Mouse (Mus musculus): Measurements from ENCODE around the gene Susd4.

The Susd4 gene

DNA sequence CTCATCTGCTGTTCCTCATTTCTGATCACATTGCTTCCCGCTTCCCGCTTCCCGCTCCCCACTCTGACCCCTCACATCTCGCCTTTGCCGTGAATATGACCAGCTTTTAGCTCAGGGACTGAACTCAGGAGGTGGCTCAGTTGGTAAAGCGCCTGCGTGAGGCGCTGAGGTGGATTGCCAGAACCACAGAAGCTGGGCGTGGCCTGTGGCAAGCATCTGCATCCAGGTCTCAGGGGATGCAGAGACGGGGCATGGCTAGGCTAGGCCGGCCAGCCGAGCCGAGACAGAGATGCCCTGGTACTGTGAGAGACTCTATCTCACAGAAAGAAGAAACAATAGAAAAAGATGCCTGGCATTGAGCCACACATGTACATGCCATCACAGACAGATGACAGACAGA is 93.0 kb downstream of the Susd4 start:
- DNase-seq (ENCODE audit: low spot score in 2 of 2) = no peak

DNA sequence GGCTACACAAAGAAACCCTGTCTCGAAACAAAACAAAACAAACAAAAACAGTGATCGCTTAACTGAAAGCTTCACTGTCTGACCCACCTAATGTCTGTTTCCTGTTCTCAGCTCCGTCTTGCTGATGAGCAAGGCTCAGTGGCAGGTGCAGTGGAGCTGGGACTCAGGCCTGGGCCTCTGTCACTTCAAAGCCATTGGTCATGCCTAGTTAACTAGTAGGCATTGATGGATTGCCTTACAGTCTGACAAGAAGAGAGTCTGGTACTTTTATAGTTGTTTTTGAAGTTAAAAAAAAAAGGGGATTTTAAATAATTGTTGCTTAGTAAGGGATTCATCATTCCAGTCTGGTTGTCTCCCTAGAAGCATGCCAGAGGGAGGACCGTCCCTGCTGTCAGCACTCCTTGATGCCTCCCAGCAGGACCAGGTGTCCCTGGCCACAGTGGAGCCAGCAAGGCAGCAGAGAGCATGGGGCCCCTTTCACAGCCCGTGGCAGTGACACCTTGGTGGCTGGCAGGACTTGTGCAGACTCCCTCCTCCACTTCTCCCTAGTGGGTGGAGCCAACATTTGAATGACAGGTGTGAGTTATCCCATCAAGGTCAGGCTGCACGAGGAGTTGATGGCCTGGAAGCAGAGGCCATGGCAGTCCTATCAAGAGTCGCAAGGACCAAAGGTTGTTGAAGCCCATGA is 98.2 kb downstream of the Susd4 start:
- DNase-seq (ENCODE audit: low spot score in 2 of 2) = no peak

- no peak for DNase-seq (ENCODE audit: low spot score in 2 of 2)
These were observed 99.7 kb downstream of the Susd4 start for GRCm38 (mm10) chr1:182863396-182863795.

DNA sequence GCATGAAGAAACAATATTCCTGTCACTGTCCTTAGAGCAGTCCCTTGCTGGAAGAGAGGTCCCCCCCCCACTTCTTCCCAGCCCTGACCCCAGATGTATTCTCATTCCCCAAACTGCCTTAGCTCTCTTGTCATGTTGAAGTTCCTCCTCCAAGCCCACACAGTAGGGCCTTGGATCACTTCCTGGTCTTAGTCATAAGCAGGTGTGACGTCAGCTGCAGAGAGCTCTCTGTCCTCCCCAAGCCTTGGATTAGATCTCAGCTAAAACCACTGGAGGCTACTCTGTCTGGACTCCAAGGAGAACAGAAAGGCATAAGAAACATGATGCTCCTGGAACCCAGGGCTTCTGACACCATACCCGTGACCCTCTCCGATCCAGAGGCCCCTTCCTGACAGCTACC is 104.2 kb downstream of the Susd4 start:
- DNase-seq (ENCODE audit: low spot score in 2 of 2) = no peak

- DNase-seq (ENCODE audit: low spot score in 2 of 2) = no peak
These were observed 104.9 kb downstream of the Susd4 start for GRCm38 (mm10) chr1:182868432-182869113.

- no peak for DNase-seq (ENCODE audit: low spot score in 2 of 2)
These were observed 105.4 kb downstream of the Susd4 start for GRCm38 (mm10) chr1:182869114-182869456.

DNA sequence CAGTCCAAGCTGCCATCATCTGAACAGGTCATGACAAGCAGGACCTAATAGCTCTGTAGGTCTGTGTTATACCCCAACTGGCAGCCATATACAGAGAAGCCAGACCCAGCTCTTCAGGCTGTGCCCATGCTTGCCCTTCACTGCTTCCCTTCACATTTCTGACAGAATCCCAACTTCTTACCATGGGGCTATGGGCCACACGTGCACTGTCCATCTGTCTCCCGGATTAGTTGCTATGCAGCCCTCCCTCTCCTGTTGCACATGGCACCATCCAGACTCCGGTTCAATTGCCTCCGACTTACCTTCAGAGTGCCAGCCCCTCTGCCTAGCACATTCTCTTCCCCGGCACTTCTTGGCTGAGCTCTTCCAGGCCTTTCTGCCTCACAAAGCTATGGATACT is 114.5 kb downstream of the Susd4 start:
- no peak for DNase-seq (ENCODE audit: low spot score in 2 of 2)

- DNase-seq (ENCODE audit: low spot score in 2 of 2) = no peak
These were observed 115.1 kb downstream of the Susd4 start for GRCm38 (mm10) chr1:182878719-182879118.

GRCm38 (mm10) chr1:182881246-182881645 is 117.6 kb downstream of the Susd4 start:
- no peak for DNase-seq (ENCODE audit: low spot score in 2 of 2)

DNA sequence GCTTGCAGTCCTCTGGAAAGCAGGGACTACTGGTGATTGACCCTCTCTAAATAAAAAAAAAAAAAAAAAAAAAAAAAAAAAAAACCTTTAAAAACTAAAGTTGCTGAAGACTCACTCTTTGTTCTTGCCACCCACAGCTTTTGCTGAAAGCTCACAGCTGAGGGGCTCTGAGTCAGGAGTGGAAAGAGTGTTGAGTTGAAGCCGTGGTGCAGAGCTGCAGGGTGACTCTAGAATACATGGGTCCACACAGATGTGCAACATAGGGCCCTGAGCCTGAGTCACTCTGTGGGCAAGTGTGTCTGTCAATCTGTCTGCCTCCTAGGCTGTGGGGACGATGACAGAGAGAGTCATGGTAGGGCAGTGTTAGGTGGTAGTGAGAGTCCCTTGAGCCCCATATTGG is 119.0 kb downstream of the Susd4 start:
- DNase-seq (ENCODE audit: low spot score in 2 of 2) = no peak

DNA sequence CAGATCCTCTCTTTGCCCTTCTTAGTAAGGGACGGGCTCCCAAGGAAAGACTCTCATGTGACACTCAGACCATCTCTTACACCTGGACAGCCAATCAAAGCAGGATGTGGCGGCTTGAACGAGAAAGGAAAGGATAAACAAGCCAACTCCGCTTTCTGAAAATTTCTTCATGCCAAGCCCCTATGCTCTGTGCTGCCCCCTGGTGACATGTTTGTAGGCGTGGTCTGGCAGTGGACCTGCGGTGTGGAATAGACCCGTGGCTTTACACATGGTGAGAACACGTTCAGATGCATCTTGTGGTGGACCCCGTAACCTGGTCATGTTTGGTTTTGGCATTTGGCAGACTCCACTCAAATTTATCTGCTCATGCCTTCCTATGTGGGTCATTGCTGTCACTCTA is 132.0 kb downstream of the Susd4 start:
- peak in 1 of 2 experiments; percentile 21 for DNase-seq (ENCODE audit: low spot score in 2 of 2)

GRCm38 (mm10) chr1:182897071-182897470 is 133.4 kb downstream of the Susd4 start:
- no peak for DNase-seq (ENCODE audit: low spot score in 2 of 2)

GRCm38 (mm10) chr1:182897506-182898138 is 134.0 kb downstream of the Susd4 start:
- DNase-seq (ENCODE audit: low spot score in 2 of 2) = no peak

DNA sequence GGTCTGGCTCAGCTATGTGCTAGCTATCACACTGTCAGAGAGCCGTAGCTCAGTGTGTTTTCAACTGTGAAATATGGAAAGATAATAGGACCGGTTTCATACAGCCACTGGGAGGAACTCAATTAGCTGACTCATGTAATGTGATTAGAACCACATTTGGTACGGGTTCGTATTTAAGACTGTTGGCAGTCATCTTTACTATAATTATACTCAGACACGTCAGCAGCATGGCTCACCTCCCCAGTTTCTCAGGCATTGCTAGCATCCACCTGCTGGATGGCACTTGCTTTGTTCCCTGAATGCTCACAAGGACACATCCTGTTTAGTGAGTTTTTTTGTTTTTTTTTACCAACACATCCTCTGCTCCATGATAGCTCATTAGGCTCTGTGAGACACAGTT is 138.4 kb downstream of the Susd4 start:
- DNase-seq (ENCODE audit: low spot score in 2 of 2) = no peak

GRCm38 (mm10) chr1:182902906-182903305 is 139.2 kb downstream of the Susd4 start:
- no peak for DNase-seq (ENCODE audit: low spot score in 2 of 2)

- no peak for DNase-seq (ENCODE audit: low spot score in 2 of 2)
These were observed 142.0 kb downstream of the Susd4 start for GRCm38 (mm10) chr1:182905669-182906068.

DNA sequence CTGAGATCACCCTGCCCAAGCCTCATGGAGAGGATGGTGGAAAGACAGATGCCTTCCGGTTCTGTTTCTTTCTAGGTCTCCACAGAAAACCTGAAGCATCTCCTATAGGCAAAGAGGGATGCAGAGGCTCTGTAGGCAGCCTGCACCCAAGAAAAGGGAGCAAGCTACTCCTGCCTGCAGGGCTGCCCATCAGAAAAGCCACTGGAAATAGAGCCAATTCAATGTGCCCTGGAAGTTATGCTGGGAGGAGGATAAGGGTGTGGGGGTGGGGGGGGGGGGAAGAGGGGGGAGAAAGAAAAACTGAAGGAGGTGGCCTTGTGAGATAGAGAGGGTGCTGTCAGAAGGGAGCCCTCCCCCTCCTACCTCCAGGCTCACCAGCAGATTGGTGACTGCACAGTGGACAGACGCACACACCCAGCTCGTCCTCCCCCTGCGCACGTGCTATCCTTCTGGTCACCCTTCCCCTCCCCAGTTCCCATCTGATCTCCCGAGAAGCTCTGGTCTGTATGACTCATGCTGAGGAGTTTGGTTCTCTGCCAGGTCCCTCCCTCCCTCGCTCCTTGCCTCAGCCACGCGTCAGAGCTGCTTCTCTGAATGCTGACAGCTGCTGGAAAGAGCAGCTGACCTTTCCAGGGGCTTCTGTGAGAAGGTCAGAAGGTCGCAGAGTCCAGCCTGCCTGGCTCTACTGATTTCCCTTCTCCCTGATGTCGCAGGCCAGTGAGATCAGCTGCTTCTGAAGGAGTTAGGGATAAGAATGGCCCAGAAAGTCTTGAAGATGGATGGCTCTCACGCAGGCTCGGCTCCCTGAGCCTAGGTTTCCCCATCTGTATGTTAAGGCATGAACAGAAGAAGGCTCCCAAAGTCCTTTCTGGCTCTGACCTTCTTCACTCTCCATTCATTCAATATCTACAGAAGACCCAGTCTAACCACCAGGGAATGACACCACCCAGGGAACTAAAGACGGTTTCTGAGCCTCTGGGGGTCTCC is 144.7 kb downstream of the Susd4 start:
- peak in 1 of 2 experiments; percentile 9 for DNase-seq (ENCODE audit: low spot score in 2 of 2)

DNA sequence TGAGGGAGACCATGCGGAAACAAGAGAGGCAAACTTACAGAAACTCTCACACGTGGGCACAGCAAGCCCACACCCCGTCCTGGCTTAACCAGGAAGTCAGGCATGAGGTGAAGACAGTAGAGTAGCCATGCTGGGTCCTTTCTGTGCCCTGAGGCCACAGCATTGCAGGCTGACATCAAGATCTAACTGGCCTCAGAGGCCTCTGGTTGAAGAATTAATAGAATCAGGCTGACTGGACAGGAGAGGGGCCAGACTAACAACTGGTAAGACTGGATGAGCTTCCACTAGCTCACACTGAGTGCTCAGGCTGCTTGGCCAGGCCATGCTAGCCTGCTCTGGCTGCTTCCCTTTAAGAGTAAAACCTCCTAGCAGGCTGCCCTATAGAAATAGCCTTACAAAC is 145.4 kb downstream of the Susd4 start:
- DNase-seq (ENCODE audit: low spot score in 2 of 2) = no peak

DNA sequence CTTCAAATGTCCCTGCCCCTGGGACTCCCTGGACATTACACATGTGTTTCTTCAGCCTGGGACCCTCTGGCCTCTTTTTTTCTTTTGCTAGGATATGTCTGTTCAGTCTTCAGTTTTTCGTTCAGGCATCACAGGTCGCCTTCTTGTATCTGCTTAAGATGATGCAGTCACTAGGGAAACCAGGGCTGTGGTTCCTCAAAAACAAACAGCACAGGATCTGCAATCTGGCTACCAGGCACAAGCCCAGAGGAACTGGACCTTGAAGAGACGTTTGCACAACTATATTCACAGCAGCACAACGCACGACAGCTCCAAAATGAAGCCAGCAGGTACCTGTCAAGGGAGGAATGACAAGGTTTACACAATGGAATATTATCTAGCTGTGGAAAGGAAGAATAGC is 145.9 kb downstream of the Susd4 start:
- DNase-seq (ENCODE audit: low spot score in 2 of 2) = no peak

DNA sequence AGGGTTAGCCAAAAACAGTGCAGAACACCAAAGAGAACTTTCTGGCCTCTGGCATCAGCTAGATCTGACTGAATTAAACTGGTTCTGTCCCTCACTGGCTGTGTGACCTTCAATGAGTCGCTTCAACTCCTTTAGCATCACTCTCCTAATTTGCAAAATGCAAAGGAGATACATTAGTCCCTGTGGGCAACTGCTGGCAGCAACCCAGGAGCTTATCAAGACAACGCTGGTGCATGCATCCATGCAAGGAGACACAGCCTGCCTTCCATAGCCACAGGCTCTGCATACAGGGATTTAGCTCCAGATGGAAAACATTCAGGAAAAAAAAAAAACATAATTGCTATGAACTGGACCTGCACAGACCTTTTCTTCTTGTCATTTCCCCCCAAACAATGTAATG is 148.9 kb downstream of the Susd4 start:
- DNase-seq (ENCODE audit: low spot score in 2 of 2) = no peak

DNA sequence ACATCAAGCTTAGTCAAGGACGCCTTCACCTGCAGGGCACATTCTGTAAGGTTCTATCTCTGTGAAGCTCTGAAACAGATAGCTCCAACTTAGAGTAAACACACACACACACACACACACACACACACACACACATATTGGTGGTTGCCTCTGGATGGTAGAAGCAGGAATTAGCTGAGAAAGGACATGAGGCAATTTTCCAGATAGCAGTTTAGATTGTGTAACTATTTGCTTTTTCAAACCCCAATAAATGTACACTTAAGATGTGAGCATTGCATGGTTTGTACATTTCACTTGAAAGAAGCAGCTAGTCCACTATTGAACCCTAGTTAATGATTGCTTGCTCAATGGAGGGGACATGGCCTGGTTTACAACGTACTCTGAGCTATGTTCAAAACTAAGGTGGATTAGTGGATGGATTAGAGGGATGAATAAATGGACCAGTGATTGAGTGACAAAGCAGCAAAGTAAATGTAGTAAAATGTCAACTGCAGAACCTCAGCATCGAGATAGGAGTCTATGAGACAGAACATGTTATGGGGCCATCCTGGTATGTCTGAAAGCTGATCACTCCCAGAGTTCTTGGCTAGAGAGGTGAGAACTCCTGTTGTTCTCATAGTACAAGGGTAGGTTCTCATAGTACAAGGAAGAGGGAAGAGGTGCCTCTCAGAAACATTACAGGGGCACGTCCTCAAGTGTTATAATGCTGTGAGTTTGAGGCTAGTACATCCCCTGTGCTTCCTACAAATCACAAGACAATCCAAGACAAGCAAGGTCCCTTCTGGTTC is 150.7 kb downstream of the Susd4 start:
- no peak for DNase-seq (ENCODE audit: low spot score in 2 of 2)

All from spleen, postnatal 14 days (tissue).